In genomic region chr13:28690511-28691160, GRCm38 (mm10) we compare ENCODE assay signal across 10 mouse cellular contexts.
DNase-seq lines count a peak whose midpoint lies in the region; ATAC-seq lines count a peak whose summit lies in the region.
"Had no signal": no experiment of that assay in that cellular context is flagged by ENCODE, and none has a peak within 500 bp of the region (broad histone marks: within the 10 kb centered on the region; RNA-seq: fewer than 3 reads in every experiment).

No protein-coding gene starts in this region.

- peak; percentile 31; the same call in 1 of the 2 replicates for ATAC-seq in lung, embryonic 16.5 days (ENCODE audit: low read depth)
- peak; percentile 79 for ATAC-seq in embryonic facial prominence, embryonic 11.5 days (replicated peaks; ENCODE audit: insufficient number of reproducible peaks, low FRiP score, low TSS enrichment, low read depth)
- ATAC-seq in hindbrain, embryonic 12.5 days (ENCODE audit: low FRiP score), result no peak
- ATAC-seq in stomach, embryonic 14.5 days (ENCODE audit: insufficient number of reproducible peaks, insufficient read depth, low FRiP score, low read depth), result peak; percentile 23; the same call in 1 of the 2 replicates

- H3K4me3 ChIP-seq in lung, embryonic 16.5 days (ENCODE audit: low read length), result no peak overlapping the region
- H3K4me3 ChIP-seq in embryonic facial prominence, embryonic 11.5 days (ENCODE audit: low read depth, low read length), result no peak overlapping the region
- H3K4me3 ChIP-seq in hindbrain, embryonic 12.5 days, result no peak overlapping the region
- no peak overlapping the region for H3K4me3 ChIP-seq in stomach, embryonic 14.5 days (ENCODE audit: low read depth, low read length)
- H3K4me3 ChIP-seq: neural tube, embryonic 12.5 days had no signal

- peak overlapping the region; percentile 44 for H3K27ac ChIP-seq in lung, embryonic 16.5 days (ENCODE audit: low read length)
- H3K27ac ChIP-seq in embryonic facial prominence, embryonic 11.5 days (replicated peaks; ENCODE audit: low read depth, low read length), result peak overlapping the region; percentile 64
- H3K27ac ChIP-seq in hindbrain, embryonic 12.5 days, result peak overlapping the region; percentile 60; the same call in 1 of the 2 replicates
- peak overlapping the region; percentile 41; the same call in 1 of the 2 replicates for H3K27ac ChIP-seq in stomach, embryonic 14.5 days (ENCODE audit: low read length)
- H3K27ac ChIP-seq: liver, embryonic 14.5 days; neural tube, embryonic 12.5 days had no signal

- 61% methylated on average over 5 of the region's 5 CpGs for WGBS in lung, embryonic 16.5 days
- WGBS in embryonic facial prominence, embryonic 11.5 days, result 31% methylated on average over 5 of the region's 5 CpGs
- 58% methylated on average over 5 of the region's 5 CpGs for WGBS in hindbrain, embryonic 12.5 days
- WGBS in stomach, embryonic 14.5 days, result 63% methylated on average over 5 of the region's 5 CpGs

- no peak overlapping the region for H3K9ac ChIP-seq in lung, embryonic 16.5 days (ENCODE audit: low read length)
- H3K9ac ChIP-seq in embryonic facial prominence, embryonic 11.5 days (replicated peaks; ENCODE audit: low read length), result no peak overlapping the region
- no peak overlapping the region for H3K9ac ChIP-seq in hindbrain, embryonic 12.5 days
- no peak overlapping the region for H3K9ac ChIP-seq in stomach, embryonic 14.5 days (replicated peaks; ENCODE audit: low read depth, low read length)
- H3K9ac ChIP-seq: liver, embryonic 14.5 days; neural tube, embryonic 12.5 days had no signal

- H3K9me3 ChIP-seq in lung, embryonic 16.5 days (ENCODE audit: control insufficient read depth, low read length), result no peaks in the 10 kb centered on the region
- H3K9me3 ChIP-seq in embryonic facial prominence, embryonic 11.5 days (replicated peaks; ENCODE audit: control insufficient read depth, low read length), result no peaks in the 10 kb centered on the region
- no peaks in the 10 kb centered on the region for H3K9me3 ChIP-seq in hindbrain, embryonic 12.5 days (replicated peaks)
- H3K9me3 ChIP-seq in stomach, embryonic 14.5 days (ENCODE audit: control insufficient read depth, low read depth, low read length), result no peaks in the 10 kb centered on the region
- H3K9me3 ChIP-seq: neural tube, embryonic 12.5 days had no signal

- H3K4me1 ChIP-seq in lung, embryonic 16.5 days (replicated peaks; ENCODE audit: control insufficient read depth, insufficient read depth, low read length), result peaks cover 19% of the 10 kb centered on the region
- no peaks in the 10 kb centered on the region for H3K4me1 ChIP-seq in embryonic facial prominence, embryonic 11.5 days (ENCODE audit: control insufficient read depth, insufficient read depth, low read length)
- peaks cover 20% of the 10 kb centered on the region for H3K4me1 ChIP-seq in hindbrain, embryonic 12.5 days
- H3K4me1 ChIP-seq in stomach, embryonic 14.5 days (ENCODE audit: control insufficient read depth, insufficient read depth, low read length), result peaks cover 2% of the 10 kb centered on the region

- no peaks in the 10 kb centered on the region for H3K27me3 ChIP-seq in lung, embryonic 16.5 days (ENCODE audit: control insufficient read depth, insufficient read depth, low read depth, low read length)
- H3K27me3 ChIP-seq in embryonic facial prominence, embryonic 11.5 days (ENCODE audit: control insufficient read depth, insufficient read depth, low read length), result no peaks in the 10 kb centered on the region
- H3K27me3 ChIP-seq in hindbrain, embryonic 12.5 days, result no peaks in the 10 kb centered on the region
- H3K27me3 ChIP-seq in stomach, embryonic 14.5 days (ENCODE audit: control insufficient read depth, insufficient read depth, low read length), result no peaks in the 10 kb centered on the region
- H3K27me3 ChIP-seq: neural tube, embryonic 12.5 days had no signal

- H3K36me3 ChIP-seq in lung, embryonic 16.5 days (ENCODE audit: control insufficient read depth, insufficient read depth, low read length), result no peaks in the 10 kb centered on the region
- H3K36me3 ChIP-seq in embryonic facial prominence, embryonic 11.5 days (replicated peaks; ENCODE audit: control insufficient read depth, insufficient read depth, low read depth, low read length), result no peaks in the 10 kb centered on the region
- H3K36me3 ChIP-seq in hindbrain, embryonic 12.5 days, result no peaks in the 10 kb centered on the region; the same call in 1 of the 2 replicates
- H3K36me3 ChIP-seq in stomach, embryonic 14.5 days (ENCODE audit: control insufficient read depth, insufficient read depth, low read length), result no peaks in the 10 kb centered on the region
- H3K36me3 ChIP-seq: neural tube, embryonic 12.5 days had no signal

- DNase-seq in lung, postnatal 36 days, result no peak
- DNase-seq in embryonic facial prominence, embryonic 11.5 days (ENCODE audit: low spot score), result peak; percentile 70
- no peak for DNase-seq in thymus, postnatal 36 days
- DNase-seq in left cerebral cortex, adult 11 months (ENCODE audit: low spot score), result no peak
- DNase-seq: kidney, postnatal 10 days had no signal

- H3K4me2 ChIP-seq in lung, embryonic 16.5 days (ENCODE audit: low read depth, low read length), result no peak overlapping the region
- no peak overlapping the region for H3K4me2 ChIP-seq in embryonic facial prominence, embryonic 11.5 days (ENCODE audit: low read depth, low read length)
- no peak overlapping the region for H3K4me2 ChIP-seq in hindbrain, embryonic 12.5 days (replicated peaks)
- H3K4me2 ChIP-seq in stomach, embryonic 14.5 days (replicated peaks; ENCODE audit: low read depth, low read length), result no peak overlapping the region
- H3K4me2 ChIP-seq: neural tube, embryonic 12.5 days had no signal
